Mouse (Mus musculus) right cerebral cortex, postnatal 36 days (tissue): Measurements from ENCODE around the gene Elane.

Source experiments
- DNase-seq, 2 experiments: peaks; one replicate each; pipeline ENCODE4 v3.0.0; 2022; ENCODE audit warnings: low spot score in 2 of 2, mixed read lengths in 1 of 2

Gene Elane

GRCm38 (mm10) chr10:79886054-79886453, at the start of gene Elane:
TSS of gene Elane (plus strand) at chr10:79886247.
- no peak for DNase-seq

DNA sequence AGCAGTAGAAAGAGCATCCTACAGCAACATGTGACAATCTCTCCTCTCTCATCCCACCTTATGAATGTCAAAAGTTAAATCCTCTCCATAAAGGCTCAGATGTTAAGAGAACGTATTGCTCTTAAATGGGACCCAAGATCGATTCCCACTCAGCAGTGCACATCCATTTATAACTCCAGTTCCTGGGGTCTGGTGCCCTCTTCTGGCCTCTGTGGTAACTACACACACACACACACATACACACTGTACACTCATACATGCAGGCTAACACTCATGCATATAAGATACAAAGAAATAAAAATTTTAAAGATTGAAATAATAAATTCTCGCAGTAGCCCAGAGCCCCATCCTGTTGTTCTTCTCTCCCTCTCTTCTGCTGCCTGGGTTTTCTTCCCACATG, 49.1 kb upstream of the Elane start:
- DNase-seq = no peak

DNA sequence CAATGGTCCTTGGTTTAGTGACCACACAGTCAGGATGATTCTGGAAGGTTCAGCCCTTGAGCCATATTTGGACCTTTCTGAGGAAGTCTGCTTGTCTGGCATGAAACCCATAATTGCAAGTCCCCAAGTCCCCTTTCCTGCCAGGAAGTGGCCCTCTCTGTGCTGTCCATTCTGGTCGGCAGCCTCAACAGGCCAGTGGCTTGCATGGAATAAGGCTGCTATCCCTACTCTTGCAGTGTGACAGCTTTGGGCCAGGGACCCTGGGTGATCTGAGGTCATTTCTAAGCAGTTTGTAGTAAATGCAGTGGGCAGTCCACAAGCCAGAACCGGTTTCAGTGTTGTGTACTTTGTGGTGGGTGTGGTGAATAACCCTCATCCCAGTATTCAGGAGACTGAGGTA, 47.9 kb upstream of the Elane start:
- DNase-seq = no peak

GRCm38 (mm10) chr10:79840091-79840490, 46.0 kb upstream of the Elane start:
- DNase-seq = no peak

DNA sequence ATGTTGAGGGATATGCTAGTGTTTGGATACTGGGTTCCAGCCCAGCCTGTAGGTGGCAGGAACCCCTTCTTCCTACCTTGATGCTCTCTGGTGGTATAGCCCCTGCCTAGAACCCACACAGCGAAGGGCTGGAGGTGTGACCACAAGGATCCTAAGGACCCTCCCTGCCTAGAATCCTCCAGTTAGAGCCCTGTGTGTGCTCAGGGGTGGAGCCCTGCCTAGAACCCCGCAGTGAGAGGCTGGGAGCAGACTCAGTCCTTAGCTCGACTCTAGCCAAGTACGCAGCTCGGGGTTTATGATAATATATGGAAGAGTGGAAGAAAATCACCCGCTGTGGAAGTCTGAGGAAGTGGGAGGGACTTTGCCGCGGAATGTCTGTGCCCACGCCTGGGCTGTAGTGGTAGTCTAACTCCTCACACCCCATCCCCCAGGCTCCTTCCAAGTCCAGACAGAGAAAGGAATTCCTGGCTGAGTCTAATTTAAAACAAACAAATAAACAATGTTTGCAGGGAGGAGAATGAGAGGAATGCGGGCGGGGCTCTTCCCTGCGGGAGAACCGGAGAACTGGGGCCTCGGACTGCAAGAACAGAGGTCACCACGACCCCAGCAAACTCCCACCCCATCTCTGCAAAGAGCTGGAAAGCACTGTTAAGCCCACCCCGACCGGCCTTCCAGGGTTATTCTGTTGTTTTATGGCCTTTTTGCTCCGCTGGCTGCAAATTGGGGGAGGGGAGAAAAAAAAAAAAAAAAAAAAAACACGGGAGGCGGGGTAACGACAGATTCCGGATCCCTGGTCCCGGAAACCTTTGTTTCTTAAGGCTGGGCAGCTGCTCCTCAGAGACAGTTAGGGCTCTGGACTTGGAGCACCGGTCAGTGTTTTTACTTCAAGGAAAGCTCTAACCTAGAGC, 45.1 kb upstream of the Elane start:
- DNase-seq = peak; percentile 72 to 80

DNA sequence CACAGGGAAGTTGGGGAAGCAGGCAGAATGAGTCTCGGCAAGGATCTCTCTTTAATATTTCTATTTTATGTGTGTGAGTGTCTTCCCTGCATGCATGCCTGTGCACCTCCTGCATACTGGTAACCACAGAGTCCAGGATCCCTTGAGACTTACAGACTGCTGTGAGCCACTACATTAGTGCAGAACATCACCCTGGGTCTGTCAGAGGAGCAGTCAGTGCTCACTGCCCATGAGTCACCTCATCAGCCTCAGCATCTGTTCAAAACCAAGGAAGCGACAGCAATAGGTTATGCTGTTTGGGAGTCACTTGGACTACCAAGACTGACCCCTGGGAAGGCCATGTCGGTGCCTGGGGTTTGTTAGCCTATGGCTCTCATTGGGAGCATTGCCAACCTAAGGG, 43.7 kb upstream of the Elane start:
- no peak for DNase-seq

- DNase-seq = no peak
Measured at GRCm38 (mm10) chr10:79843476-79843875, 42.6 kb upstream of the Elane start.

DNA sequence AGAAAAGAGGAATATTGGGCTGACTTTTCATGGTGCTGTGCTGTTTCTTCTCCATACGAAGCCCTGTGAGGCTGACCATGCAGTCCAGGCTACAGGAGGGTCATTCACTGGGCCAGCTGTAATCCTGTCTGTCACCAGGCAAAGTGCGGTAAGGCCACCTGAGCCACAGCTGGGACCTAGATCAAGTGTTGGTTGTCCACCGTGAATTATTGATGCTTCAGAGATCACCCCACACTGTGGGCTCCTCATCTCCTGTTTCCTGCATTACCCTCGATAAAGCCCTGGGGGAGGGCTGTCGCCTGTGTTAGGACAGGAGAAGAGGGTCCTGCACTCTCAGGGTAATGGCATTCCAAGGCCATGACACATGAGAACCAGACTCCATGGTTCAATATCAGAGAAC, 39.5 kb upstream of the Elane start:
- no peak for DNase-seq

GRCm38 (mm10) chr10:79849941-79850628, 36.0 kb upstream of the Elane start:
- DNase-seq = no peak

- DNase-seq = no peak
Measured at GRCm38 (mm10) chr10:79851653-79852052, 34.4 kb upstream of the Elane start.

DNA sequence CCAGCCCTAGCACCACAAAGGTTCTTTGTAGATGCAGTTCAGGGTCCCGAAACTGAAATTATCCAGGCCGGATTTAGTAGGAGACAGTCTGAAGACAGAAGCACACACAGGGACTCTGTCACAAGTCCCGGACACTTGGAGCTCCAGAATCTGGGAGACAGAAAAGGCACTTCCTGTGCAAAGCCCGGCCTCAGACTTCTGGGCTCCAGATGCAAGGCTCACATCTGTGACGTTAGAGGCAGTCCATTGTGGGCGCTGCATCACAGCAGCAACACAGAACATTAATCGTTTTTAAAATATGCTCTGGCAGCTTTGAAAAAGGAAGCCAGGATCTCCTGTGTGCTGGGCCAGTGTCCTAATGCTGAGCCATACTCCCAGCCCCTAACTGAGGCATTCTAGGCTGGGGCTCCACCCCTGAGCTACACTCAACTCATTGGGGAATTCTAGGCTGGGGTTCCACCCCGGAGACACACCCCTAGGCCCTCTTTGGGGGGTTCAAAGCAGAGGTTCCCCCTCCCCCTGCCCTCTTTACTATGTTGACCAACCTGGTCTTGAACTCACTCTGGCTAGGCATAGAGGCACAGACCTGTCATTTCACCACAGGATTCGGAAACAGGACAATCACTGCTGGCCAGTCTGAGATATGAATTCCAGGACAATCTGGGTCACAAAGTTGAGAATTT, 33.8 kb upstream of the Elane start:
- no peak for DNase-seq

DNA sequence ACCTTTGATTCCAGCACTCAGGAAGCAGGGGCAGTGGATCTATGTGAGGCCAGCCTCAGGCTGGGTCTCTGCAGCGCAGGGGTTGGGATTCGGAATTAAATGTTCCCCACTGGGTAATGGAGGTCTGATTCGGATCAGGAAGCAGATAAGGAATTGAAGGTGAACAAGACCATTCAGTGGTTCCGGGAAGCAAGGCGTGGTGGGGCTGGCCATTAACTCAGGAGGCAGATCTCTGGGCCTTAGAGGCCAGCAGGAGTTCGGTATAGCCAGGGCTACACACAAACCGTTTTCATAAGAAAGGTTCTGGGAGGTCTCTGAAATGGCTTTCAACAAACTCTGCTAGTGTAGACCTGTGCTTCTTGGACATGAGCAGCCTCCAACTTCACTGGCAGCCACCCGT, 33.2 kb upstream of the Elane start:
- DNase-seq = no peak

GRCm38 (mm10) chr10:79853392-79853791, 32.7 kb upstream of the Elane start:
- peak; percentile 67 to 72 for DNase-seq

DNA sequence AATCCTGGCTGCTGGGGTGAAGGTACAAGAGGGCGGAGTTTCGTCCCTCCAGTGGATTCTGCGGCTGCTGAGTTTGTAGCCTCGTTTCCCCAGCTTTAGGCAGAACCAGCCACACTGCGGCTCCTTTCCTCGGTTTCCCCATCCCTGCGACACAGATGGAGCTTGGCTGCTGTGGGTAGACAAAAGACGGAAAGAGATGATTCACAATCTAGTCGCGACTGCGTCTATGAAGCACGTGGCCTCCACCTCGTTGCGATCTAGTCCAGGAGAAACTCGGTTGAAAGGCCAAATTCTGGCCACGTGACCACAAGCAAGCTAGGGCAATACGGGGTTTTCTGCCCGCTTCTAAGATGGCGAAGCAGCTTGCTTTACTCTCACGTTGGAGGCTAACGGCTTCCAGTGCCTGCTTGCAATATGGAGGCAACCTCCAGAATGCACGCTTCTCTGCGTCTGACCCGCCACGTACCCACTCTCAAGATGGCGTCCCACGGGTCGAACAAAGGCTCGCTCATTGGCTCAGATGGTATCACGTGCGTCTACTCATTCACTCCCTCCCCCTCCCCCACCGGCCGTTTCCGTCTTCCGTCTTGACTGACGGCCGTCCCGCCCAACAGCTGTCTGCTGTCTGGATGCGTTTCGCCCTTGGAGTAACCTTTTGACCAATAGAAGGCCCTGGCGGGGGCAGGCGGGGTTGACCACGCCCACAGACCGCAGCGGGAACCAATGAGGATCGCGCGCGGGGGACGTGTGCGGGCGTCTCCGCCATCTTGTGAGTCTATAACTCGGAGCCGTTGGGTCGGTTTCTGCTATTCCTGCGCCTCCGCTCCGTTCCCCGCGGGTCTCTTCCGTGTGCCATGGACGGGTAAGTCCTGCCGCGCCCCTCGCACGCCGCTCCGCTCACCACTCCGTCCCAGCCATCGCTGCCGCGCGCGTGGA, 31.9 kb upstream of the Elane start, which contains the start of gene Ptbp1:
TSS of gene Ptbp1 (plus strand) at position 568 of the 936 bp plus-strand sequence.
- peak; percentile 100 for DNase-seq

GRCm38 (mm10) chr10:79854801-79855541, 31.1 kb upstream of the Elane start:
- no peak for DNase-seq

- no peak for DNase-seq
Measured at GRCm38 (mm10) chr10:79855558-79856184, 30.4 kb upstream of the Elane start.

DNA sequence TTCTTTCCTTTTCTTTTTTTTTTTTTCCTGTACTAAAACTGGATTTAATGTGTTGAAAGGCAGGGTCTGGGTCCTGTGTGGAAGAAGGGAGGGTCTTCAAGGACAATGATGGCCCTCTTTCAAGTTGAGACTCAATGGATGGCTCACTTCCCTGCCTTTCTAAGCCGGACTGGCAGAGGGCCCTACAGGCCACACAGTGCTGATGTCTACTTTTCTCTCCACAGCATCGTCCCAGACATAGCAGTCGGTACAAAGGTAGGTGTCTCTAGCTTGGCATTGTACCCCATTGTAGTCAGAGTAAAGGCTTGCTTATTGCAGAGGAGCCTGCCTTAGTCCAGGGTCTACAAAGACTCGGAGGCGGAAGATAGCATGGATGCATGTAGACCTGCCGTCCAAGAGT, 29.8 kb upstream of the Elane start:
- no peak for DNase-seq

DNA sequence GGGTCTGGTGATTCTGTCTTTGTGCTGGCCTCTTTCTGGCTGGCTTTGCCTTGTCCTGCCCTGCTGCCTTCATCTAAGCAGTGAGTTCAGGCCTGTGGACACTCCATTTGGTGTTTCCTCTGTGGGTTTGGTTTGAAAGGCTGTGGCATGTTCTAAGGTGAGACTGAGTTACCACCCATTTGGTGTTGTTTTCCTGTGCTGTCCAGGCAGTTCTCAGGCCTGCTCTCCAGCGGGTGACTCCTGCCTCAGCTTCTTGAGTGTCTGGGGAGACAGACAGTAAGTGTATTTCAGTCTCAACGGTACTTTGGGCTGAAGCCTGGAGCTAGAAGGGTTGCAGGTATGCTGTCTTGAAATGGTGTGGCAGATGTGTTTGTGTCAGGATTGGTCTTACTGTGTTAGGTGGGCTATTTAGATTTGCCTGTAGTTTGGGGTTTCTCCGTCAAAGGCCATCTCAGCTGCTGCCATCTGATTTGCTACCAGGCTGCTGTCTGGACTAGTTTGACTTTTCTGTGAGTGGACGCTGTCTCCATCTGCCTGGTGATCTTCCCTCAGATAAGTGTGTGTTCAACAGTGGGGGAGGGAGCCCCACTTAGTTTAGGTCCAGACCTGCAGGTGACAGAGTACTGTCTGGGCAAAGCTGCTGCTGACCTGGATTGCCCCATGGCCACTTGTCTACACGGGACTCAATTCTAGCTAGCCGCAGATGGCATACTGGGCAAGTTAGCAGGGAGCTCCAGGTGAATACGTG, 29.2 kb upstream of the Elane start:
- DNase-seq = no peak

GRCm38 (mm10) chr10:79857452-79857811, 28.6 kb upstream of the Elane start:
- no peak for DNase-seq
